Mouse (Mus musculus): ENCODE data around the gene Urb2. TPM values are rescaled to one million over a fixed set of nuclear protein-coding genes. Genes with fewer than 3 reads are reported as not detected.

Urb2 gene
- polyA plus RNA-seq, 1 experiment from 2014 or later: 5.5 TPM

MicroRNAs encoded within 50 kb of the gene (microRNA counts, 519-probe panel; counts per million panel counts)
- not detected for microRNA mmu-miR-1967

Small RNAs within 50 kb of the gene (microRNA-seq; reads per million reads assigned to microRNA genes)
- not detected for gene Mir1967

Other genes with a start within 250 kb of the Urb2 start
- 79.1 and 82.7 TPM in 2 replicates for gene Rab4a, start 215.5 kb upstream of the Urb2 start, polyA plus RNA-seq (2014; fragmentation: Nextera tagmentation; extraction: Ambion mirVana)
- 5.0 TPM in 2 replicates for gene Ccsap, start 161.3 kb upstream of the Urb2 start, polyA plus RNA-seq (2014; fragmentation: Nextera tagmentation; extraction: Ambion mirVana)
- gene Acta1, start 126.8 kb upstream of the Urb2 start, polyA plus RNA-seq (2014; fragmentation: Nextera tagmentation; extraction: Ambion mirVana): 5.3 and 6.6 TPM in 2 replicates
- gene Nup133, start 72.2 kb upstream of the Urb2 start, polyA plus RNA-seq (2014; fragmentation: Nextera tagmentation; extraction: Ambion mirVana): 26.5 and 26.8 TPM in 2 replicates
- gene Abcb10, start 38.4 kb upstream of the Urb2 start, polyA plus RNA-seq (2014; fragmentation: Nextera tagmentation; extraction: Ambion mirVana): 19.7 and 21.5 TPM in 2 replicates
- gene Taf5l, start 111 bp upstream of the Urb2 start, polyA plus RNA-seq (2014; fragmentation: Nextera tagmentation; extraction: Ambion mirVana): 24.2 and 25.7 TPM in 2 replicates
- gene Galnt2, start 209.9 kb downstream of the Urb2 start, polyA plus RNA-seq (2014; fragmentation: Nextera tagmentation; extraction: Ambion mirVana): 62.9 and 70.6 TPM in 2 replicates